Mouse (Mus musculus) embryo, embryonic 9.5 days (tissue): Measurements from ENCODE around the gene Map4k2.

ENCODE experiments used
- DNase-seq: peaks from one replicate; pipeline ENCODE4 v3.0.0-alpha.2; 2017; ENCODE audit errors: extremely low spot score

The Map4k2 gene

DNA sequence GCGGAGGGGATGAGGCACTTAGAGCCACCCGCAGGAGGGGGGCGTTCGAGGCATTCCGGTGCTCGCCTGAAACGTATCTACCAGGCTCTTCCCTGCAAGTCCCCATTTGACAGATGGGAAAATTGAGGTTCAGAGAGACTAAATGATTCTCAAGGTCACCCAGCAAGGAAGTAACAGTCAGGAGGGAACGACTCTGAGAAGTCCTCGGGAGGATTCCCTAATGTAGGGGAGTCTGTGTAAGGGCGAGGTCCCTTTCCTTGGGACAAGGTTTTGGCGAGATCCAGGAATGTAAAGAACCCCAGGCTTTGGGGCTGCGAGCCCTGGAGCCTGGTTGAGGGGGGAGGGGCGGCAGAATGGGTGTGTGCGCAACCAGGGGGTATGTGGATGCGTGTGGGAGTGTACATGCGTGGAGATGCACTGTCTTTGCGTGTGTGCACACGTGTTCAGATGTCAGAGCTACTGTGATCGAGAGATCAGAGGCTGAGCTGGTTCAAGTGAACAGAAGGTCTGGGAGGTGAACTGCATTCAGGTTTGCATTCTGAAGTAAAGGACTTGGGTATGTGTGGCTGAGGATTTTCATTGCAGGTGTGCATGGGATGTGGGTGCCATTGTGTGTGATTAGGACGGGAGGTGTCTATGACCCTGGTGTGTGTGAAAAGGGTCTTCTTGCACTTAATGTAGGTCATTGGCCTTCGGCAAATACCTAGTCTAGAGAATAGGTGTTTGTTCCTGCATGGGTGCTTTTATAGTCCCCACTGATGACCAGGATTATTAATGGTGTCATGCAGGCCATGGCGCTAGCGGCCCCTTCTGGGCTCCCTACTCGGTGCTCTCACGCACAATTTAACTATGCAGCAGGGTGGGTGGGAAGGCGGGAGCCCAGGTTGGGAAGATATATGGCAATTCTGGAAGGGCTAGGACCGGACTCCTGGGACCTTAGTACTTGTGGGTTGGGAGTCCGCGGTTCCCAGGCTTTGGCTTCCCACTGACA lies 59.5 kb downstream of the Map4k2 start:
- no peak for DNase-seq

DNA sequence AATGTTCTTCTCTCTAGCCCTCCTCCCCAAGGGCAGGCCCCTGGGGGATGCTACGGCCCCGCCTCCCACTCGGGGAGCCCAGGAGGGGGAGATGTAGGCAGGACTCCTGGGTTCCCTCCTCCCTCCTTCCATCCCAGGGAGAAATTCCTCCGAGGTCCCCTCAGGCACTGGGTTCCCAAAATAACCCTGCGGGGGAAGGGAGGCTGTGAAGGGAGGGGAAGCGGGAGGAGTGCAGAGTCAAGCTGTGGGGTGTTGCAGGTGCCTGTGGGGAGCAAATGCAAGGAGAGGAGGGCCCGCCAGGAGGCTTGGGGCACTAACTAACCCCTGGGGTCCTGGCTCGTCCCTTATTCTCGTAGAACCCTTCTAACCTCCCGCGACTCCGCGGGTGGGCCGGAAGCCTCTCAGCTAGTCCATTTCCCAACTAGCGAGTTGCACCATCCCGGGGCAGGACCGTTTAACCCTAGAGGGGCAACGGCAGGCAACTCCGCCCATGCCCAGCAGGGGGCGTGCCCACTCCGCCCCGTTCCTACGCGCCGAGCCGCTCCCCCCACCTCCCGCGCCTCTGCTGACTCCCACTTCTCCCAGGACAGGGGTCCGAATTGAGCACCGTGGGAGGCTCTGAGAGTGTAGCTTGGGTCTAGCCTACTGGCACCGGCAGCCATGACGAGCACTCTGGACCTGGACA lies 60.3 kb downstream of the Map4k2 start:
- DNase-seq, result peak; percentile 75

DNA sequence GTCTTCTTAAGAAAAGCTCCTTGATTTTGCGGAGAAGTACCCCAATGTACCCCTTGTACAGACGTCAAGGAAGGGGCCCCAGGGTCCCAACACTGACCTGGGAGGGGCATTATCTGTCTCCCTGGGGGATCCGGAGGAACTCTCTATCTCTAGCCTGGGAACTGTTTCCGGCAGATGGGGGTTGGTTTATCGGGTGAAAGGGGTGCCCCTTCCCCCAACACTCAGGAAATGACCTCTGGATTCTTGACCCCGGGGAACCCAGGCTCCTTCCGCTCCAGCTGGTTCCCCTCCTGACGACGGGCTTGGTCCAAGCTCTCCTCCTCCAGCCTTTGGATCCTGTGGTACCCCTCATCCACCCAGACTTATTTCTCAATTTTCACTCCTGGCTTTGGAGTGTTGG lies 61.0 kb downstream of the Map4k2 start:
- no peak for DNase-seq

DNA sequence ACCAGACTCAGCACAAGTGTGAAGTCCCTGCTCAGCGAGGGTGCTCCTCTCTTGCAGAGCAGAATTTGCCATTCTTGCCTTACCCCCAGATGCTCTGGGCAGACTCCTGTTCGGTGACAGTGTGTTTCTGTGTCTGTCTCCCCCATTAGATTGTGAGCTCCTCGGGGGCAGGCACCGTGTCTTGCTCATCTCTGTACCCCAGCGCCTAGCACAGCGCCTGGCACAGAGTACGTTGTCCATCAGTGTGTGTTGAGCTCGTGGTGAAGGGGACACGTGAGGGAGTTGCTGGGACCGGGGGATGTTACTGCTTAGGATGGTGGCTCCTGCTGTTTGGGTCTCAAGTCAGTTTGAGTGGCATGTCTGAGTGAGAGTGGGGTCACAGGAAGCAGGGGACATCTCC lies 62.9 kb downstream of the Map4k2 start:
- no peak for DNase-seq
